Mouse (Mus musculus): Measurements from ENCODE around the gene Zfr. TPM values are rescaled to one million over a fixed set of nuclear protein-coding genes. Genes with fewer than 3 reads are reported as not detected.

The Zfr gene
- 134 and 136 TPM in 2 replicates for polyA plus RNA-seq (2015; fragmentation: Nextera tagmentation; extraction: Ambion mirVana)

DNA sequence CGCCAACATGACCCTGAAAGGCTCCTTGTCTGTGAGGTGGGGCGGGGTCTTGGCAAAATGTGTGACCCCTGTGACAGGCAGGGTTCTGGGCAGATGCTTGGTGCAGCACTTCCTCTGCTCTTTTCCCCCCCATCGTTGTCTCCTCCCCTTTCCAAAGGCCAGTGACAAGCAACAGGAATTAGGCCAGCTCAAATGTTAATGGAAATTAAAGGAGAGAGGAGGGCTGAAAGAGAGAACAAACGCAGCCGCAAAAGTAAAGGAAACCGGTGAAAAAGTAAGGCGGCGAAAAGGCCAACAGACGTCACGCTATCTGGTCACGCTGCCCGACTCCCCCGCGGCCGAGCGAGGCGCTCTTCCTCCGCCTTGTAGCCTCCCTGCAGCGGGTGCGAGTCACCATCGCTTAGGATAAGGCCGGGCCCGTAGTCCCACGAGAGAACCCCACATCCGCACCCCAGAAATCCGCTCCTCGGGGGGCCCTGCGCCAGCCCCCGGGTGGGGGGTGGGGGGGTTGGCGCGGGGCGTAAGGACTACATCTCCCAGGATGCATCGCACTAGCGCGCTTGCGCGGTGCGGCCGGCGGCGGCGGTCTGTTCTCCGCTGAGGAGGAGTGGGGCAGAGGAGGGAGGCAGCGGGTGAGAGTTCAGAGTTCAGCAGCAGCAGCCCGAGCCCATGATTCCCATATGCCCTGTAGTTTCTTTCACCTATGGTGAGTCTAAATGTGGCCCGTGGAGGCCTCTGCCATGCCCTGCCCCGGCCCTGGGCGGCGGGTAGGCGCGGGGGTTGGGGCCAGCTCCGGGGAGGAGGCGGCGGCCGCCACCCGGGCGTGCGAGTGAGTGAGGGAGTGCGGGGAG lies at the start of gene Zfr:
TSS of gene Zfr (plus strand) at position 590 of the 851 bp plus-strand sequence.
- peak; percentile 94 for ATAC-seq (ENCODE audit: low FRiP score, low read depth)
- Histone ChIP-seq H3K36me3 (no peaks in the 10 kb centered on the region), H3K4me3 (peak within 1 kb of the TSS; percentile 98), H3K27me3 (peaks cover 3% of the 10 kb centered on the region; the same call in 1 of the 2 replicates), H3K9ac (peak within 1 kb of the TSS; percentile 99), H3K4me1 (peaks cover 25% of the 10 kb centered on the region), H3K4me2 (replicated peaks) (peak within 1 kb of the TSS; percentile 88), H3K9me3 (no peaks in the 10 kb centered on the region), H3K27ac (peak within 1 kb of the TSS; percentile 91)
- under 1% methylated on average over 59 of the region's 59 CpGs for WGBS

DNA sequence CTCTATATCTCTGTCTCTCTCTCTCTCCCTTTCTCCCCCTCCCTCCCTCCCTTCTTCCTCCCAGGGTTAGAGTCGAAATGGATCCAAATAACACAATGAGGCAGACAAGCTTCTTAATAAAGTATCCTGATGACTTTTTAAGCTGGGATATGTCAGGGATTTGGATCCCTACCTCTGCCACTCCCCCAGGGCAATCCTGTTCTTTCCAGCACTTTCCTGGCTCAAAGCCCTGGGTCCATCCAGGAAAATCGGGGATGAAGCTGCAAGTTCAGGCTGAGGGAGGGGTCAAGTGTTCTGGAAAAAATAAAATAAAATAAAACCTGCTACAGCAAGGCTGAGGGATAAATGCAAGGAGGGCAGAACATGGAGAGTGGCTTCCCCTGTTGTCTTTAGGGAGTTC lies 49.7 kb upstream of the Zfr start:
- Histone ChIP-seq H3K9me3 (peaks cover 24% of the 10 kb centered on the region), H3K4me1 (peaks cover 31% of the 10 kb centered on the region), H3K27ac (peak overlapping the region; percentile 79), H3K27me3 (no peaks in the 10 kb centered on the region), H3K4me2 (replicated peaks) (peak overlapping the region; percentile 27; the same call in 1 of the 2 replicates), H3K36me3 (no peaks in the 10 kb centered on the region), H3K9ac (no peak overlapping the region), H3K4me3 (no peak overlapping the region)
- no peak for ATAC-seq (ENCODE audit: low FRiP score, low read depth)
- 18% methylated on average over 2 of the region's 2 CpGs for WGBS

DNA sequence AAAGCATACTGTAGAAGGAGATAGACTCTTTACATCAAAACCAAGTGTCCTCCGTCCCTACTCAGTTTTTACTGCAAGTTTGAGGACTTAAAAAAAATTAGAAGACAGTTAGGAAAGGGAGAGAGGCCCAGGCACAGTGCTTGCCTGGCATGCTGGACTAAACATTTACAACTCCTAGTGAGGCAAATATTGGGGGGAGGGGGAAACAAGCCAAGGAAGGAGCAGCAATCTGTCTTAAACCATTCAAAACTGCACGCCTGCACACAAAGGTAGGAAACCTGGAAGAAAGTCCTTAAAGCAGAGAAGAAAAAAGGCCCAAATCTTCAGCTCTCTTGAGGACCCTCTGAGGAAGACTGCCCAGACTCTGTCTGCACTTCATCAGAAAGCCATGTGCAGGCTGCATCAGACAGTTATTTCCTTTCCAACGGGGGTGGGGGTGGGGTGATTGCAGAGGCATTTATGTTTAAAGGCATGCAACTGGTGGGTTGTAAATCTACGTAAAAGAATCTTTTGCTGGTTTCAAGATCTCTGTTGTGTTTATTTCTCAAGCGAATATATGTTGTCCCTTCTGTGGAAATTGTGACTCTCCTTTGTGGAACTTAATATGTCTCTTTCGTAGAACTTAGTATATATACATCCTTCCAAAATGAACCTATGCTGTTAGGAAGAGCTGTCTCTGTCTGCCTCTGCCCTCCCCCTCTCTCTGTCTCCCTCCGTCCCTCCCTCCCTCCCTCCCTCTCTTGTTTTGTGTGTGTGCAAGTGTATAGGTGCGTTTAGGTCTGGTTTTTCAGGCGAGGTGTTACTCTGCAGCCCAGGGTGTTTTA lies 49.0 kb upstream of the Zfr start:
- peak overlapping the region; percentile 79 for H3K27ac ChIP-seq

DNA sequence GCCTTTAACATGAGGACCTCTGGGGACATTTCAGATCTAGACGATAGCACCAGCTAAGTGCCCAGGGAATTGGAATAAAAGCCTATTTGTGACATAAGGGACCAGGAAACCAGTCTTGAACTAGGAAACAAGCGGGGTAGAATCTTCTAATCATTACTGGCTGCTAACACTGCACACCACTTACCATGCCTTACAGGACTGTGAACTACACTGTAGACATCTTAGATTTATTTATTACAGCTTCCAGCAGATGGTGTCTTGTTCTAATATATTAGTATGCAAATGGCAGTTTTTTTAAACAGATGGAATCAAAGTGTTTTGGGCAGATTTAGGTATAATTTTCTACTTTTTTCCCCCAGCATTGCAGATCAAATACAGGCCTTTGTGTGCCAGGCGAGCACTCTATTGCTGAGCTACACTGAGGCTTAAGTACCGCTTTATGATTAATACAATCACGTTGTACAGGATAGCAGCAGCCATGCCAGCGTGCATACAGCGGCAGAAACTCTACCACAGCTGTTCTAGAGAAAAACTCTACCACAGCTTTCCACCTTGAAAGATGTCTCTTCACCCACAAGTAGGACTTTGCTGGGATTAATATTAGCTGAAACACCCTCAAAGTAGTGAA lies 44.8 kb upstream of the Zfr start:
- peaks cover 10% of the 10 kb centered on the region; the same call in 1 of the 2 replicates for H3K9me3 ChIP-seq
- H3K27me3 ChIP-seq, result no peaks in the 10 kb centered on the region
- no peak overlapping the region for H3K9ac ChIP-seq
- 82% methylated on average over 7 of the region's 7 CpGs for WGBS
- H3K4me2 ChIP-seq (replicated peaks), result no peak overlapping the region
- ATAC-seq (ENCODE audit: low FRiP score, low read depth), result no peak
- H3K4me3 ChIP-seq, result no peak overlapping the region
- H3K27ac ChIP-seq, result no peak overlapping the region
- H3K36me3 ChIP-seq, result no peaks in the 10 kb centered on the region
- H3K4me1 ChIP-seq, result peaks cover 16% of the 10 kb centered on the region

More for the DNA sequence above, 49.0 kb upstream of the Zfr start:
- H3K4me3 ChIP-seq, result no peak overlapping the region
- no peaks in the 10 kb centered on the region for H3K27me3 ChIP-seq
- H3K9me3 ChIP-seq, result peaks cover 17% of the 10 kb centered on the region; the same call in 1 of the 2 replicates
- ATAC-seq (ENCODE audit: low FRiP score, low read depth), result peak; percentile 79; the same call in 1 of the 2 replicates
- WGBS, result 25% methylated on average over 9 of the region's 9 CpGs
- no peaks in the 10 kb centered on the region for H3K36me3 ChIP-seq
- peaks cover 31% of the 10 kb centered on the region for H3K4me1 ChIP-seq
- H3K9ac ChIP-seq, result no peak overlapping the region
- peak overlapping the region; percentile 27; the same call in 1 of the 2 replicates for H3K4me2 ChIP-seq (replicated peaks)

DNA sequence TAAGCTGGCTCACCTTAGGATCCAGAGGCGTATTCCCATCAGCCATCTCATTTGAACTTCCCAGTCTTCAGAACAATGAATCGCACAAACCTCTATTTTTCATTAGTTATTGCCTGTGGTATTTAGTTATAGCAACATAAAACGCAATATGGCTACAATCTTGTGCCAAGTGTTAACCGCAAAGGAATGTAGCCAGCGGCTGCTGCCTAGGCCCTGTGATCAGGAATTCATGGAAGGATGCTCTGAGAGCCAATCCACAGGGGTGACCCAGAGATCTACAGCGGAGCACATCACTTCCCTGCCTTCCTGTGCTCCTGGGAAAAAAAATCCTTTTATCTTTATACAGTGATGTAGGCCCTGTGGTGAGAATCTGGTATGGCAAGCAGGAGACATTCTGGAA lies 43.2 kb upstream of the Zfr start:
- 0 out of 2 replicates have a peak, but pooled peaks cover 3% of the 10 kb centered on the region for H3K4me1 ChIP-seq
- peaks cover 10% of the 10 kb centered on the region; the same call in 1 of the 2 replicates for H3K9me3 ChIP-seq
- WGBS, result 55% methylated on average over 6 of the region's 6 CpGs
- no peak overlapping the region for H3K4me2 ChIP-seq (replicated peaks)
- no peaks in the 10 kb centered on the region for H3K27me3 ChIP-seq
- H3K4me3 ChIP-seq, result no peak overlapping the region
- no peak overlapping the region for H3K9ac ChIP-seq
- H3K27ac ChIP-seq, result no peak overlapping the region
- H3K36me3 ChIP-seq, result no peaks in the 10 kb centered on the region
- no peak for ATAC-seq (ENCODE audit: low FRiP score, low read depth)

DNA sequence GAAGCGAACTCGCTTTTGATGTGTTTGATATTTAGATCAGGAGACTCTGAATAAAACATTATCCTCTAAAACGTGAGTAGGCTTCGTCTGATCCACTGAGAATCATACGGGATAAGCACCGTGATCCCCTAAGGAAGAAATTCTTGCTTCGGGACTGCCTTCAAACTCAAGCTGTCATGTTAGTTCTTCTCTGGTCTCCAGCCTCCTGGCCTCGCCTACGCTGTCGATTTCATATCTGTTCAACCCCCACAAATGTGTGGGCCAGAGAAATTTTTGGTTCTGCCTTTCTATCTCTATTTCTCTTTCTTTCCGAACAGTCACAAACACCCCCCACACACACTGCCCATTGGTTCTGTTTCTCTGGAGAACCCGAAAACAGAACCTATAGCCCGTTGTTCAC lies 35.3 kb upstream of the Zfr start:
- H3K4me1 ChIP-seq, result peaks cover 20% of the 10 kb centered on the region

DNA sequence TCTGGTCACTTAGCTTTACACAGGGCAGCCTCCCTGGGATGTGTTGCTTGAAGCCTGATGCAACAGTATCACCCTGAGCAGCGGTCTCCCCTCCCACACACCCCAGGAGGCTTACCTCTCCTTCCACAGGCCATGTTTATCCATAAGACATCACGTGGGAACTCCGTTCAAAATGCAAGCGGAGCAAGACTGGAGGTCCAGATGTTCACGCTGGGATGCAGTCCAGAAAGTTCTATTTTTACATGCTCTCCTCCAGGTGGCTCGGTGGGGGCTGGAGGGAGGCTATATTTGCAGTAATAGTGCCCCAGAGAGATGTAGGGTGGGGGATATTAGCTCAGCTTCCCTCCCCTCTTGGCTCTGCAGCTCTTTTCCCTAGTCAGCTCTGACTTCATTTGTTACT lies 33.5 kb upstream of the Zfr start:
- Histone ChIP-seq H3K9ac (no peak overlapping the region), H3K27ac (peak overlapping the region; percentile 79), H3K4me3 (no peak overlapping the region), H3K4me1 (peaks cover 27% of the 10 kb centered on the region), H3K36me3 (no peaks in the 10 kb centered on the region), H3K4me2 (replicated peaks) (peak overlapping the region; percentile 31), H3K27me3 (no peaks in the 10 kb centered on the region), H3K9me3 (no peaks in the 10 kb centered on the region; the same call in 1 of the 2 replicates)
- ATAC-seq (ENCODE audit: low FRiP score, low read depth), result peak; percentile 95
- WGBS, result 19% methylated on average over 6 of the region's 6 CpGs

More for the DNA sequence above, 35.3 kb upstream of the Zfr start:
- 95% methylated on average over 13 of the region's 13 CpGs for WGBS
- Histone ChIP-seq H3K4me2 (replicated peaks) (no peak overlapping the region), H3K27me3 (no peaks in the 10 kb centered on the region), H3K36me3 (no peaks in the 10 kb centered on the region), H3K9ac (no peak overlapping the region), H3K4me3 (no peak overlapping the region), H3K9me3 (no peaks in the 10 kb centered on the region; the same call in 1 of the 2 replicates), H3K27ac (no peak overlapping the region)
- ATAC-seq (ENCODE audit: low FRiP score, low read depth), result no peak

DNA sequence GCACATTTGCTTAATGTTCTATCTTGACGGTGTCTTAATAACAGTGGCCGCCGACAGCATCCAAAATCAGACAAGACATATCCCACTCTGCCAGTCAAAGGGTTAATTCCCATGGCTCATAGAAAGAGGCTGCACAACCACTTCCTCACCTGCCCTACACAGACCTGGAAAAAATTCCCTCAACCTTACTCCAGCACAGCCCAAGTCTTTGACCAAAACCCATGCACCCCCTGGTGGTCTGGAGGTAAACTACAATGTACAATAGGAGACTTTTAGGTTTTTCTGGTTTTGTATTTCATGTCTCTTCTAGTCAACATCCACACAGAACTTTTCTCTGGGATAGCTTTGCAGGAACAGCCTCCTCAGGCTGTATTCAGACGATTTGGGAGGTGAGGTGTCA lies 32.8 kb upstream of the Zfr start:
- ATAC-seq (ENCODE audit: low FRiP score, low read depth), result peak; percentile 52; the same call in 1 of the 2 replicates

DNA sequence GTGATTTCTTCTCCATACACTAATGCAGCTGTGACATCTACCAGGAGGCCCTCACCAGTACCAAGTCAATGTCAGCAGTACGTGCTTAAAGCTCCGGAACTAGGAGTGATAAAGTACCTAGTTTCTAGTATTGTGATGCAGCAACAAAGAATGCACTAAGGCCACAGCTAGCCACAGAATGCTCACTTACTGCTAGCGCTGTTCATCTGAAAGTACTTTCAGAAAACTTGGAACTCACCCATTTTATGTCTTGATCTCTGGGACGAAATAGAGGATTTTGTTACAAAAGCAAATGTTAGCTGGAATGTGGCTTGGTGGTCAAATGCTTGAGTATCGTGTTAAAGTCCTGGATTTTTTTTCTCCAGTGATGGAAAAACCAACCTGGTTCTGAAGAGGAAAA lies 30.0 kb upstream of the Zfr start:
- H3K27ac ChIP-seq, result peak overlapping the region; percentile 3; the same call in 1 of the 2 replicates
- peaks cover 40% of the 10 kb centered on the region for H3K4me1 ChIP-seq
- ATAC-seq (ENCODE audit: low FRiP score, low read depth), result no peak
- H3K9me3 ChIP-seq, result no peaks in the 10 kb centered on the region
- no peak overlapping the region for H3K9ac ChIP-seq
- no peaks in the 10 kb centered on the region for H3K36me3 ChIP-seq
- WGBS, result 58% methylated on average over 5 of the region's 5 CpGs
- H3K4me2 ChIP-seq (replicated peaks), result no peak overlapping the region
- no peak overlapping the region for H3K4me3 ChIP-seq
- H3K27me3 ChIP-seq, result no peaks in the 10 kb centered on the region

More for the DNA sequence above, 32.8 kb upstream of the Zfr start:
- Histone ChIP-seq H3K4me1 (peaks cover 27% of the 10 kb centered on the region), H3K27ac (peak overlapping the region; percentile 79), H3K9ac (no peak overlapping the region), H3K4me2 (replicated peaks) (peak overlapping the region; percentile 31; the same call in 1 of the 2 replicates), H3K4me3 (no peak overlapping the region), H3K36me3 (no peaks in the 10 kb centered on the region), H3K9me3 (no peaks in the 10 kb centered on the region; the same call in 1 of the 2 replicates), H3K27me3 (no peaks in the 10 kb centered on the region)
- WGBS, result 83% methylated on average over 4 of the region's 4 CpGs

DNA sequence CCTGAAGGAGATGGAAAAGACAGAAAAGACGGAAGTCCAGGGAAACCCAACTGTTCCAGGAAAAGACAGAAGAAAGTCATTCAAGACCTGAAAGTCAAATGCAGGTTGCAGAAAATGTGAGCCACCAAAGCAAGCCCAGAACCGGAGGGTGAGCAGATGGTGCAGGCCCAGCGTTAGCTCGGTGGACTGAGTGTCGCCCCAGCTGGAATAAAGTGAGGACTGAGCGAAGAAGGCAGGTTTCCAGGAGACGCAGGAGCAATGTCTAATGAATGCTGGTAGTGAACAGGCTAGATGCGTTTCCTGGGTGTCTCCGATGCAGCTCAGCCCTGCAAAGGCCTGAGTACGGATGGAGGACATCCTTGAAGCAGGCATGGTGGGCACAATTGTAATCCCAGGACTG lies 29.5 kb upstream of the Zfr start:
- no peaks in the 10 kb centered on the region for H3K9me3 ChIP-seq
- no peak overlapping the region for H3K4me3 ChIP-seq
- H3K4me2 ChIP-seq (replicated peaks), result no peak overlapping the region
- H3K36me3 ChIP-seq, result no peaks in the 10 kb centered on the region
- WGBS, result 83% methylated on average over 10 of the region's 10 CpGs
- H3K4me1 ChIP-seq, result peaks cover 44% of the 10 kb centered on the region
- H3K27me3 ChIP-seq, result no peaks in the 10 kb centered on the region
- peak overlapping the region; percentile 34; the same call in 1 of the 2 replicates for H3K27ac ChIP-seq
- no peak for ATAC-seq (ENCODE audit: low FRiP score, low read depth)
- no peak overlapping the region for H3K9ac ChIP-seq

DNA sequence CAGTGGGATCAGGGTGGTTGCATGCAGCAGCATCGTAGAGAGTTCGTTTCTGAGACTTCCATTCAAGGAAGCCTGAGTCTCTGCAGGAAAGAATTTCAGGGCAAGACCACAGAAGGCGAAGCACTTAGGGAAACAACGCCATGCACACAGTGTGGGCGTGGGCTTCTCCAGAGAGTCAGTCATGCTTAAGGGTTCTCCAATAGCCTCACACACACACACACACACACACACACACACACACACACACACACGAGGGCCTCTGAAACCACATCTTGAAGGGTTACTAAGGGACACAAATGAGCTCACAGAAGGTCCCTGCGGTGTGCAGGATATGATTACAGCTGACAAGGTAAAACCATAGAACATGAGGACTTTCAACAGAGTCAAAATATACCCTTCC lies 27.5 kb upstream of the Zfr start:
- H3K9ac ChIP-seq, result no peak overlapping the region
- H3K4me1 ChIP-seq, result peaks cover 34% of the 10 kb centered on the region
- WGBS, result 54% methylated on average over 7 of the region's 7 CpGs
- H3K27me3 ChIP-seq, result no peaks in the 10 kb centered on the region
- H3K4me2 ChIP-seq (replicated peaks), result no peak overlapping the region
- no peak overlapping the region for H3K27ac ChIP-seq
- H3K9me3 ChIP-seq, result no peaks in the 10 kb centered on the region
- no peak overlapping the region for H3K4me3 ChIP-seq
- ATAC-seq (ENCODE audit: low FRiP score, low read depth), result 0 out of 2 replicates have a peak, but pooled peaks have one; percentile 24
- H3K36me3 ChIP-seq, result no peaks in the 10 kb centered on the region

All from limb, embryonic 13.5 days (tissue).